In genomic region chr10:128338415-128338814, GRCm38 (mm10) we compare ENCODE assay signal across 8 mouse cellular contexts. TPM values are rescaled to one million over a fixed set of nuclear protein-coding genes. Genes with fewer than 3 reads are reported as not detected.
A peak's percentile ranks its signal among the peaks of the same experiment; 100 is the strongest.
DNase-seq lines count a peak whose midpoint lies in the region; ATAC-seq and TF ChIP-seq lines count a peak whose summit lies in the region.

No protein-coding gene starts in this region.

- no peak for DNase-seq in lung, adult 2 months
- DNase-seq in lung, postnatal 4 days, result no peak
- DNase-seq in induced T-regulatory cell, adult 2 months (ENCODE audit: low read depth), result peak; percentile 51
- no peak for DNase-seq in thymus, postnatal 36 days
- no peak for DNase-seq in retina, embryonic 14.5 days (ENCODE audit: low spot score)
- DNase-seq in ovary, postnatal 10 days (ENCODE audit: low spot score), result no peak

- H3K4me1 ChIP-seq in lung, adult 2 months (ENCODE audit: control insufficient read depth, insufficient read depth, low read length), result peaks cover 13% of the 10 kb centered on the region
- H3K4me1 ChIP-seq in brown adipose tissue, adult 24 weeks (ENCODE audit: control insufficient read depth, insufficient read depth, insufficient read length, low read length), result no peaks in the 10 kb centered on the region

- peak overlapping the region; percentile 96 for H3K27ac ChIP-seq in brown adipose tissue, adult 24 weeks (replicated peaks; ENCODE audit: low read depth, low read length)

- WGBS in lung, adult 2 months, result 13% methylated on average over 5 of the region's 5 CpGs

- TF ChIP-seq POLR2A in lung, adult 2 months (IDR thresholded peaks at IDR 0.05; ENCODE audit: borderline replicate concordance, extremely low read depth, low read depth, low read length), result no peak

- no peak for TF ChIP-seq CTCF in lung, adult 2 months (IDR thresholded peaks at IDR 0.05; ENCODE audit: insufficient read depth, low read length)

- ATAC-seq in monocyte, adult 5-6 weeks (replicated peaks; ENCODE audit: insufficient number of reproducible peaks, low FRiP score, low TSS enrichment, poor library complexity, severe bottlenecking), result peak; percentile 42; the same call in 1 of the 2 replicates

- H3K4me3 ChIP-seq in lung, adult 2 months (replicated peaks; ENCODE audit: extremely low read depth, low read depth, low read length), result peak overlapping the region; percentile 94
- peak overlapping the region; percentile 97 for H3K4me3 ChIP-seq in brown adipose tissue, adult 24 weeks (ENCODE audit: insufficient read depth, low read depth, low read length)

RNA-seq across cellular contexts. Expression of gene Cs, which starts 0.9 kb away (rescaled TPM):
- 95.6 and 150 TPM in 2 replicates for polyA plus RNA-seq in lung, adult 2 months (2012; rRNA removed)
- 1,610 and 1,861 TPM in 2 replicates for polyA plus RNA-seq in brown adipose tissue, adult 24 weeks (2012; ENCODE audit: insufficient read depth, insufficient read length, missing spikeins)
- 72.5 to 84.0 TPM (median 77.3 TPM) in 3 replicates for total RNA-seq in monocyte, adult 5-6 weeks (2017)

RNA-seq across cellular contexts. Expression of gene Cnpy2, which starts 16.2 kb away (rescaled TPM):
- 32.0 and 55.9 TPM in 2 replicates for polyA plus RNA-seq in lung, adult 2 months (2012; rRNA removed)
- 115 and 131 TPM in 2 replicates for polyA plus RNA-seq in brown adipose tissue, adult 24 weeks (2012; ENCODE audit: insufficient read depth, insufficient read length, missing spikeins)
- 31.0 to 45.3 TPM (median 42.6 TPM) in 3 replicates for total RNA-seq in monocyte, adult 5-6 weeks (2017)

RNA-seq across cellular contexts. Expression of gene Coq10a, which starts 30.4 kb away (rescaled TPM):
- polyA plus RNA-seq in lung, adult 2 months (2012; rRNA removed), result 28.9 and 48.7 TPM in 2 replicates
- polyA plus RNA-seq in brown adipose tissue, adult 24 weeks (2012; ENCODE audit: insufficient read depth, insufficient read length, missing spikeins), result 122 and 173 TPM in 2 replicates
- total RNA-seq in monocyte, adult 5-6 weeks (2017), result 18.2 to 21.9 TPM (median 19.4 TPM) in 3 replicates

RNA-seq across cellular contexts. Expression of gene Pan2, which starts 35.3 kb away (rescaled TPM):
- polyA plus RNA-seq in lung, adult 2 months (2012; rRNA removed), result 22.8 and 30.7 TPM in 2 replicates
- 5.9 and 8.9 TPM in 2 replicates for polyA plus RNA-seq in brown adipose tissue, adult 24 weeks (2012; ENCODE audit: insufficient read depth, insufficient read length, missing spikeins)
- 12.1 to 21.8 TPM (median 14.6 TPM) in 3 replicates for total RNA-seq in monocyte, adult 5-6 weeks (2017)

RNA-seq across cellular contexts. Expression of gene Ankrd52, which starts 38.5 kb away (rescaled TPM):
- polyA plus RNA-seq in lung, adult 2 months (2012; rRNA removed), result 24.5 and 31.6 TPM in 2 replicates
- 16.9 and 22.4 TPM in 2 replicates for polyA plus RNA-seq in brown adipose tissue, adult 24 weeks (2012; ENCODE audit: insufficient read depth, insufficient read length, missing spikeins)
- total RNA-seq in monocyte, adult 5-6 weeks (2017), result 6.5 to 18.2 TPM (median 8.3 TPM) in 3 replicates

Comparison
In these comparisons a context has a peak if more than half of its experiments do, and no peak if none do; other contexts are left out.
1. RNA of gene Cs, which starts 0.9 kb away (polyA plus RNA-seq): 1,610 to 1,861 TPM in brown adipose tissue, adult 24 weeks; 95.6 to 150 TPM in lung, adult 2 months; every median in the first group is over 10 times any median in the second.